Mouse (Mus musculus) heart, embryonic 12.5 days (tissue): ENCODE results near the gene Aldoart2. TPM values are rescaled to one million over a fixed set of nuclear protein-coding genes. Genes with fewer than 3 reads are reported as not detected.
A peak's percentile ranks its signal among the peaks of the same experiment; 100 is the strongest.
"Not testable (repeated sequence)": the region's sequence is repeated elsewhere in the genome, so short reads cannot be mapped to it uniquely, and the experiment has no call there.

Experiments used
- ATAC-seq: fragments of 200-750 bp; cut with Nextera tagmentation; 2 replicates; pipeline ENCODE4 v1.8.0; 2017; ENCODE audit warnings: moderate TSS enrichment, moderate library complexity; ENCODE audit not compliant: insufficient number of reproducible peaks, low FRiP score
- H3K27ac ChIP-seq: fragments of 300-500 bp; sonication (generic); 2 replicates; pipeline ENCODE4 v1.5.1; 2016; ENCODE audit warnings: mild to moderate bottlenecking, moderate library complexity; ENCODE audit not compliant: poor library complexity, severe bottlenecking
- H3K27me3 ChIP-seq: fragments of 300-500 bp; sonication (generic); replicated peaks from 2 replicates; pipeline ENCODE4 v1.6.1; 2016; ENCODE audit warnings: mild to moderate bottlenecking, moderate library complexity
- H3K36me3 ChIP-seq: fragments of 300-500 bp; sonication (generic); 2 replicates; pipeline ENCODE4 v1.6.1; 2016; ENCODE audit warnings: mild to moderate bottlenecking, moderate library complexity
- H3K4me1 ChIP-seq: fragments of 300-500 bp; sonication (generic); replicated peaks from 2 replicates; pipeline ENCODE4 v1.6.1; 2016; ENCODE audit warnings: mild to moderate bottlenecking
- H3K4me2 ChIP-seq: fragments of 300-500 bp; sonication (generic); 2 replicates; pipeline ENCODE4 v1.6.1; 2016; ENCODE audit warnings: mild to moderate bottlenecking, moderate library complexity
- H3K4me3 ChIP-seq: fragments of 300-500 bp; sonication (generic); 2 replicates; pipeline ENCODE4 v1.5.1; 2016; ENCODE audit warnings: mild to moderate bottlenecking
- H3K9ac ChIP-seq: fragments of 300-500 bp; sonication (generic); 2 replicates; pipeline ENCODE4 v1.6.1; 2016; ENCODE audit warnings: mild to moderate bottlenecking, moderate library complexity
- H3K9me3 ChIP-seq: fragments of 300-500 bp; sonication (generic); replicated peaks from 2 replicates; pipeline ENCODE4 v1.6.1; 2016; ENCODE audit warnings: mild to moderate bottlenecking, moderate library complexity
- WGBS: fragments of 180-500 bp; shearing (Covaris S2); methylation state at CpG from one replicate; pipeline ENCODE4 v1.1.7; 2016; 5-methylcytosine and 5-hydroxymethylcytosine counted together
- polyA plus RNA-seq: library from polyadenylated mRNA; unstranded; fragments of >200 nt; fragmentation: Nextera tagmentation; extraction: Ambion mirVana; gene quantifications from 2 replicates; pipeline ENCODE4 v1.2.1, GENCODE M21; 2016

Gene Aldoart2
- polyA plus RNA-seq: not detected in 2 replicates

- WGBS: 91% methylated on average over 19 of the region's 19 CpGs
- H3K9ac ChIP-seq: no peak within 1 kb of the TSS
- H3K27me3 ChIP-seq: no peaks in the 10 kb centered on the region
- H3K9me3 ChIP-seq: no peaks in the 10 kb centered on the region
- H3K27ac ChIP-seq: no peak within 1 kb of the TSS
- ATAC-seq: no peak
- H3K4me3 ChIP-seq: no peak within 1 kb of the TSS
- no peaks in the 10 kb centered on the region for H3K36me3 ChIP-seq
- no peaks in the 10 kb centered on the region for H3K4me1 ChIP-seq
- H3K4me2 ChIP-seq: no peak within 1 kb of the TSS
These were observed at the start of gene Aldoart2 for GRCm38 (mm10) chr12:55565206-55565605. Aldoart2 (plus strand) TSS chr12:55565239.

GRCm38 (mm10) chr12:55518061-55518738 is 46.8 kb upstream of the Aldoart2 start:
- no peak overlapping the region for H3K9ac ChIP-seq
- ATAC-seq: no peak
- H3K4me1 ChIP-seq: no peaks in the 10 kb centered on the region
- WGBS: 49% methylated on average over 15 of the region's 15 CpGs
- H3K36me3 ChIP-seq: no peaks in the 10 kb centered on the region
- H3K27me3 ChIP-seq: no peaks in the 10 kb centered on the region
- no peak overlapping the region for H3K4me2 ChIP-seq
- no peak overlapping the region for H3K4me3 ChIP-seq
- no peaks in the 10 kb centered on the region for H3K9me3 ChIP-seq
- no peak overlapping the region for H3K27ac ChIP-seq

- H3K9ac ChIP-seq: no peak overlapping the region
- no peak overlapping the region for H3K4me3 ChIP-seq
- no peaks in the 10 kb centered on the region for H3K9me3 ChIP-seq
- no peaks in the 10 kb centered on the region for H3K4me1 ChIP-seq
- H3K36me3 ChIP-seq: no peaks in the 10 kb centered on the region
- 65% methylated on average over 15 of the region's 15 CpGs for WGBS
- H3K4me2 ChIP-seq: no peak overlapping the region
- no peak overlapping the region for H3K27ac ChIP-seq
- no peaks in the 10 kb centered on the region for H3K27me3 ChIP-seq
- ATAC-seq: no peak
These were observed 37.9 kb upstream of the Aldoart2 start for GRCm38 (mm10) chr12:55526983-55527752.

- Histone ChIP-seq H3K36me3 (no peaks in the 10 kb centered on the region), H3K27me3 (peaks cover 10% of the 10 kb centered on the region), H3K9me3 (no peaks in the 10 kb centered on the region; the same call in 1 of the 2 replicates), H3K4me3 (no peak overlapping the region), H3K4me1 (no peaks in the 10 kb centered on the region), H3K4me2 (no peak overlapping the region), H3K27ac (no peak overlapping the region), H3K9ac (no peak overlapping the region)
- 8% methylated on average over 14 of the region's 14 CpGs for WGBS
- ATAC-seq: no peak
These were observed 28.4 kb upstream of the Aldoart2 start for GRCm38 (mm10) chr12:55536537-55537135.

GRCm38 (mm10) chr12:55537742-55538141 is 27.3 kb upstream of the Aldoart2 start:
- no peaks in the 10 kb centered on the region for H3K36me3 ChIP-seq
- H3K9ac ChIP-seq: no peak overlapping the region
- no peak for ATAC-seq
- H3K27ac ChIP-seq: no peak overlapping the region
- H3K4me3 ChIP-seq: no peak overlapping the region
- no peaks in the 10 kb centered on the region; the same call in 1 of the 2 replicates for H3K9me3 ChIP-seq
- 68% methylated on average over 7 of the region's 7 CpGs for WGBS
- H3K4me2 ChIP-seq: no peak overlapping the region
- no peaks in the 10 kb centered on the region for H3K4me1 ChIP-seq
- peaks cover 10% of the 10 kb centered on the region for H3K27me3 ChIP-seq

- no peak overlapping the region for H3K27ac ChIP-seq
- no peak overlapping the region for H3K4me2 ChIP-seq
- no peaks in the 10 kb centered on the region for H3K4me1 ChIP-seq
- WGBS: 82% methylated on average over 1 of the region's 1 CpGs
- peaks cover 10% of the 10 kb centered on the region for H3K27me3 ChIP-seq
- no peaks in the 10 kb centered on the region; the same call in 1 of the 2 replicates for H3K9me3 ChIP-seq
- no peak overlapping the region for H3K9ac ChIP-seq
- ATAC-seq: peak; percentile 74
- H3K36me3 ChIP-seq: no peaks in the 10 kb centered on the region
- H3K4me3 ChIP-seq: no peak overlapping the region
These were observed 26.6 kb upstream of the Aldoart2 start for GRCm38 (mm10) chr12:55538328-55538971.

- Histone ChIP-seq H3K27me3 (peaks cover 10% of the 10 kb centered on the region), H3K4me3 (no peak overlapping the region), H3K4me2 (no peak overlapping the region), H3K27ac (no peak overlapping the region), H3K9me3 (no peaks in the 10 kb centered on the region; the same call in 1 of the 2 replicates), H3K4me1 (no peaks in the 10 kb centered on the region), H3K9ac (no peak overlapping the region), H3K36me3 (no peaks in the 10 kb centered on the region)
- WGBS: 64% methylated on average over 8 of the region's 8 CpGs
- no peak for ATAC-seq
These were observed 25.9 kb upstream of the Aldoart2 start for GRCm38 (mm10) chr12:55539157-55539556.

GRCm38 (mm10) chr12:55554901-55555300 is 10.1 kb upstream of the Aldoart2 start:
- H3K9ac ChIP-seq, H3K27ac ChIP-seq, H3K36me3 ChIP-seq, H3K4me3 ChIP-seq, H3K4me1 ChIP-seq, ATAC-seq, H3K4me2 ChIP-seq, H3K27me3 ChIP-seq: not testable (repeated sequence)
- 78% methylated on average over 6 of the region's 6 CpGs for WGBS
- 0 out of 2 replicates have a peak, but pooled peaks cover 12% of the 10 kb centered on the region for H3K9me3 ChIP-seq

- Histone ChIP-seq H3K4me1 (no peaks in the 10 kb centered on the region), H3K9ac (no peak overlapping the region), H3K36me3 (no peaks in the 10 kb centered on the region), H3K4me2 (no peak overlapping the region), H3K27me3 (no peaks in the 10 kb centered on the region), H3K9me3 (no peaks in the 10 kb centered on the region), H3K4me3 (no peak overlapping the region), H3K27ac (no peak overlapping the region)
- no peak for ATAC-seq
- WGBS: 79% methylated on average over 6 of the region's 6 CpGs
These were observed 7.2 kb upstream of the Aldoart2 start for GRCm38 (mm10) chr12:55557866-55558265.

GRCm38 (mm10) chr12:55559184-55559855 is 5.7 kb upstream of the Aldoart2 start:
- WGBS: 77% methylated on average over 12 of the region's 12 CpGs
- ATAC-seq: no peak
- Histone ChIP-seq H3K36me3 (no peaks in the 10 kb centered on the region), H3K27ac (no peak overlapping the region), H3K27me3 (no peaks in the 10 kb centered on the region), H3K4me2 (no peak overlapping the region), H3K9me3 (no peaks in the 10 kb centered on the region), H3K9ac (no peak overlapping the region), H3K4me1 (no peaks in the 10 kb centered on the region), H3K4me3 (no peak overlapping the region)
